Mouse (Mus musculus): ENCODE results near the gene Abhd13. TPM values are rescaled to one million over a fixed set of nuclear protein-coding genes. Genes with fewer than 3 reads are reported as not detected.

Gene Abhd13
- polyA plus RNA-seq, 1 experiment from 2014 or later, result 16.7 TPM

GRCm38 (mm10) chr8:9977016-9977415, 491 bp upstream of the Abhd13 start:
- H3K4me1 ChIP-seq, result peaks cover 39% of the 10 kb centered on the region
- H3K36me3 ChIP-seq, result peaks cover 16% of the 10 kb centered on the region
- peak; percentile 15; the same call in 1 of the 2 replicates for ATAC-seq (replicated peaks)
- 42% methylated on average over 15 of the region's 15 CpGs for WGBS
- H3K4me3 ChIP-seq, result peak overlapping the region; percentile 98
- H3K4me2 ChIP-seq (replicated peaks), result peak overlapping the region; percentile 89
- no peaks in the 10 kb centered on the region for H3K27me3 ChIP-seq
- H3K9ac ChIP-seq (replicated peaks), result peak overlapping the region; percentile 96
- peak overlapping the region; percentile 89 for H3K27ac ChIP-seq (replicated peaks)
- H3K9me3 ChIP-seq, result no peaks in the 10 kb centered on the region

DNA sequence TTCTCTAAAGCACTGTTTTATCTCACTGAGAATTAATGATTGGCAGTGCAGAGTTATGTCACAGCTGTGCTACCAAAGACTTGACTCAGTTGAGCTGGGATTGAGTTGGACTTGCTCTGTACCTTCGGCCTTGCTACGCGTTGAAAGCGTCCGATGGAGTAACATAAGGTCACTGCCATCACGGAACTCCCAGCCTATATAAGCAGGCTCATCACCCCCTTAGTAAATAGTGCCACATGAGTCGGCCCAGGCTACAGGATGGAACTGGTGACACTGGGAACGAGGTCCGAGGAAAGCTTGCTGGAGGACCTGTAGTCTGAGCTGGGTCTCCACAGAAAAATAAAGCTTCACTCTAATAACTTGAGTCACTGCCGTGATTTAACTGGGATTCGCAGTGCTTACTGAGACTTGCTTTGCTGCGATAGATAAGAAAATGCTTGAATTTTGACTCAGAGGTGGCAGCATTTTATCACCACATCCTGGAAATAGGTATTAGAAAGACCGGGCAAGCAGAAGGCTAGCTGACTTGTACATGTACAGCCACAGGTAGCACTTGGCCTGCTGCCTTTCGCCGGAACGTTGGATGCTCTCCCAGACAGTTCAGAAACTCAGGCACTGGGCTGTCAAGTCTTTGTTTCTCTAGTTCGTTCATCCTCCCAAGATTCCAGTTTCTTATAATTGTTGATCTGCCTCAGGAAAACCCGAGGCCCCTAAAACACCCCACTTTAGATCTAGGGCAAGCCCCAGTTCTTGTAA, 1.1 kb downstream of the Abhd13 start:
- peak overlapping the region; percentile 98 for H3K4me3 ChIP-seq
- 57% methylated on average over 18 of the region's 18 CpGs for WGBS
- peak overlapping the region; percentile 96 for H3K9ac ChIP-seq (replicated peaks)
- H3K4me1 ChIP-seq, result peaks cover 39% of the 10 kb centered on the region
- peak overlapping the region; percentile 89 for H3K4me2 ChIP-seq (replicated peaks)
- no peaks in the 10 kb centered on the region for H3K36me3 ChIP-seq
- ATAC-seq (replicated peaks), result no peak
- H3K27ac ChIP-seq (replicated peaks), result no peak overlapping the region
- no peaks in the 10 kb centered on the region for H3K9me3 ChIP-seq
- H3K27me3 ChIP-seq, result no peaks in the 10 kb centered on the region

GRCm38 (mm10) chr8:9979746-9980145, 2.2 kb downstream of the Abhd13 start:
- no peak overlapping the region for H3K4me2 ChIP-seq (replicated peaks)
- H3K27ac ChIP-seq (replicated peaks), result no peak overlapping the region
- H3K4me1 ChIP-seq, result peaks cover 39% of the 10 kb centered on the region
- no peaks in the 10 kb centered on the region for H3K36me3 ChIP-seq
- H3K4me3 ChIP-seq, result no peak overlapping the region
- H3K9ac ChIP-seq (replicated peaks), result no peak overlapping the region
- H3K27me3 ChIP-seq, result no peaks in the 10 kb centered on the region
- H3K9me3 ChIP-seq, result no peaks in the 10 kb centered on the region
- 84% methylated on average over 1 of the region's 1 CpGs for WGBS
- ATAC-seq (replicated peaks), result no peak

DNA sequence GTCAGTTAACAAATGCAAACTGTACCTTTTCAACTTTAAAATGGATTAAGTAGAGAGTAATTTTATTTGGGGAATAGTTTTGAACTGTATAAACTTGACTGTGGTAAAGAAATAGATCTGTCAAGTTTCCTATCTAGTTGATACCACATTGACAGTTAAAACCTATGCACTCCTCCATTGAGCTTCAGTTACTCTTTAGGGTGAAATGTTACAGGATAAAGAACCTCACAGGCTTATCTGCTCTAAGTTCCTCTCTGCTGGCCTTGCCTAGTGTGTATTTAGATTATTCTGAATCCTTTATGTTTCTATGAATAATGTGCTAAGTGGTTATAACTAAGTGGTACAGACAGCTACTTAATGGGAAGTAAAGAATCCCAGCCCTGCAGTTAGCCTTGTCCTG, 2.7 kb downstream of the Abhd13 start:
- Histone ChIP-seq H3K27ac (replicated peaks) (no peak overlapping the region), H3K4me1 (peaks cover 36% of the 10 kb centered on the region), H3K27me3 (no peaks in the 10 kb centered on the region), H3K4me2 (replicated peaks) (no peak overlapping the region), H3K9me3 (no peaks in the 10 kb centered on the region), H3K4me3 (no peak overlapping the region), H3K9ac (replicated peaks) (no peak overlapping the region), H3K36me3 (no peaks in the 10 kb centered on the region)
- no peak for ATAC-seq (replicated peaks)

- Histone ChIP-seq H3K4me1 (peaks cover 9% of the 10 kb centered on the region), H3K36me3 (no peaks in the 10 kb centered on the region), H3K4me2 (replicated peaks) (no peak overlapping the region), H3K27me3 (no peaks in the 10 kb centered on the region), H3K9me3 (no peaks in the 10 kb centered on the region), H3K27ac (replicated peaks) (no peak overlapping the region), H3K4me3 (no peak overlapping the region), H3K9ac (replicated peaks) (no peak overlapping the region)
- 80% methylated on average over 7 of the region's 7 CpGs for WGBS
- ATAC-seq (replicated peaks), result no peak
Measured at GRCm38 (mm10) chr8:10004115-10004514, 26.6 kb downstream of the Abhd13 start.

DNA sequence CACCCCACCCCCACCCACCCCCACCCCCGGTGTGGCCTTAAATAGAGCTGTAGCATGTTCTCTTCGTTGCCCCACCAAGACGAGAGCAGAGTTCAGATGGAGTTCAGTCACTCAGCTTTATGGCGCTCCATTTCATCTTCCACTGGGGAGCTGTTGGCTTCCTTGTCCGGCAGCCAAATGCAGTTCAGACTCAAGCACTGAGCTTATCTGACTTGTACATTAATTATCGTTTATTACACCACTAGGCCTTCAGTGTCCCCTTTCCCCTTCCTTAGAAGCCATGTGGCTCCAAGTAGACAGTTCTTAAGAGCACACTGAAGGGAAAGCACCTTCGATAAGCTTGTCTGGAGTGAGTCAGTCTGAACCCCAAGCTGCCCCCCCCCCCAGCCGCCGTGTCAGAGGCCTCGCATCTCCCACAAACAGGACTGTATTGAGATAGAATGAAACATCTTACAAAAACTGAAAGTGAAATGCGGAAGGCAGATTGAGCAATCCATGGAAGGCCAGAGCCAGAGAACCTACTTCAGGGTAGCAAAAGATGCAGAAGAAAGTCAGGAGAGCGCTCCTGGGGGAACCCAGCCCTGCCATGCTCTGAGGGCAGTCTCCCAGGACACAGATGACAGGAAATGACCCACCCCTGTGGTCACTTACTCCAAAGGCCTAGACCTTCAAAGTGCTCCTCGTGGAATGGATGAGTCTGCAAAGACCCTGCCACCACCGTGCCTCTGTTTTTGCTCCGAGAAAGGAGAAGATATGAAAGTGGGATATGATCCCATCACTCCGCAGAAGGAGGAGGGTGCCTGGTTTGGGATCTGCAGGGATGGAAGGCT, 28.9 kb downstream of the Abhd13 start, which contains the start of gene Tnfsf13b:
Gene Tnfsf13b (plus strand): TSS at position 312 of the 830 bp plus-strand sequence.
- ATAC-seq (replicated peaks), result no peak
- 81% methylated on average over 16 of the region's 16 CpGs for WGBS
- peak within 1 kb of the TSS; percentile 42 for H3K4me3 ChIP-seq
- H3K27me3 ChIP-seq, result no peaks in the 10 kb centered on the region
- no peaks in the 10 kb centered on the region for H3K9me3 ChIP-seq
- peaks cover 9% of the 10 kb centered on the region for H3K4me1 ChIP-seq
- peak within 1 kb of the TSS; percentile 42 for H3K9ac ChIP-seq (replicated peaks)
- no peaks in the 10 kb centered on the region for H3K36me3 ChIP-seq
- no peak within 1 kb of the TSS for H3K27ac ChIP-seq (replicated peaks)
- H3K4me2 ChIP-seq (replicated peaks), result peak within 1 kb of the TSS; percentile 68

DNA sequence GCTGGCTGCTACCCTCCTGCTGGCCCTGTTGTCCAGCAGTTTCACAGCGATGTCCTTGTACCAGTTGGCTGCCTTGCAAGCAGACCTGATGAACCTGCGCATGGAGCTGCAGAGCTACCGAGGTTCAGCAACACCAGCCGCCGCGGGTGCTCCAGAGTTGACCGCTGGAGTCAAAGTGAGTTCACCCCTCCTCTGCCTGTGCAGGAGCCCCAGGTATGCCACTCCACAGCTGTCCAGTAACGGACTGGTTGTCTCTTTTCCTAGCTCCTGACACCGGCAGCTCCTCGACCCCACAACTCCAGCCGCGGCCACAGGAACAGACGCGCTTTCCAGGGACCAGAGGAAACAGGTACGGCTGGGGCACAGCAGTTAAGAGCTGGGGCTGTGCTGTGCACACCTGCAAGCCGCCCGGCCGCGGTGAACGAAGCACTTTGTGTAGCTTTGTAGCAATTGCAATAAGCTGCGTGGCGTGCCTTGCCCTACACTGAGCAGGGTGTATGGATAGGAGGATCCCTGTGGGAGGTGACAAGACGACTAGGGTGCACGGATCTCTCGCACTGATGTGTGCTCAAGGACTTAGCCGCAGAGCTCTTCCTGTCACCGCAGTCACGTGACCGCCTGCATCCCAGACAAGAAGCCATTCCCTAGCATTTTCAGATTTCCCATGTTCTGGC, 29.6 kb downstream of the Abhd13 start:
- Histone ChIP-seq H3K4me3 (peak overlapping the region; percentile 42), H3K9ac (replicated peaks) (peak overlapping the region; percentile 42), H3K4me2 (replicated peaks) (peak overlapping the region; percentile 68), H3K27ac (replicated peaks) (no peak overlapping the region), H3K27me3 (no peaks in the 10 kb centered on the region), H3K9me3 (no peaks in the 10 kb centered on the region), H3K36me3 (no peaks in the 10 kb centered on the region), H3K4me1 (peaks cover 9% of the 10 kb centered on the region)
- WGBS, result 5% methylated on average over 29 of the region's 29 CpGs
- ATAC-seq (replicated peaks), result peak; percentile 80

GRCm38 (mm10) chr8:10007660-10008028, 30.1 kb downstream of the Abhd13 start:
- Histone ChIP-seq H3K9me3 (no peaks in the 10 kb centered on the region), H3K9ac (replicated peaks) (peak overlapping the region; percentile 42), H3K27me3 (no peaks in the 10 kb centered on the region), H3K27ac (replicated peaks) (no peak overlapping the region), H3K4me3 (peak overlapping the region; percentile 42), H3K4me1 (peaks cover 9% of the 10 kb centered on the region), H3K36me3 (no peaks in the 10 kb centered on the region), H3K4me2 (replicated peaks) (peak overlapping the region; percentile 68)
- ATAC-seq (replicated peaks), result no peak
- 32% methylated on average over 6 of the region's 6 CpGs for WGBS

GRCm38 (mm10) chr8:10016252-10016651, 38.7 kb downstream of the Abhd13 start:
- no peaks in the 10 kb centered on the region for H3K36me3 ChIP-seq
- peaks cover 6% of the 10 kb centered on the region for H3K4me1 ChIP-seq
- H3K27ac ChIP-seq (replicated peaks), result no peak overlapping the region
- 81% methylated on average over 1 of the region's 1 CpGs for WGBS
- H3K9me3 ChIP-seq, result no peaks in the 10 kb centered on the region
- no peak overlapping the region for H3K4me3 ChIP-seq
- no peak for ATAC-seq (replicated peaks)
- H3K4me2 ChIP-seq (replicated peaks), result no peak overlapping the region
- H3K27me3 ChIP-seq, result no peaks in the 10 kb centered on the region
- H3K9ac ChIP-seq (replicated peaks), result no peak overlapping the region

DNA sequence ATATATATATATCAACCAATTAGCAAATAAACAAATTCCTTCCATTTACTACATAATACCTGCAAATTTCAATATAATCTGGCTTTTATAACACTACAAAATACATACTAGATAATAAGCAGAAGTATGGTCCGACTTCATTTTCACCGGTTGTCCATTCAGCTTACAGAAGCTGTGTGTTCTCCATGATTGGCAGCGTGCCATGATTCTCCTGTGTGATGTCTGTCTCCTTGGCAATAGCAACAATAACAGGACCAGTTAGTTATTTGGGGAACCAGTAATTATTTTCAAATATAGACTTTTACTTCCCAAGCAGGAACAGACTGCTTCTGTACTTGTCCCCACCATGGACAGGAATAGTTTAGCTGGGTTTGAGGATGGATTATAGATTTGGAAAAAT, 39.7 kb downstream of the Abhd13 start:
- Histone ChIP-seq H3K9me3 (no peaks in the 10 kb centered on the region), H3K27me3 (no peaks in the 10 kb centered on the region), H3K4me2 (replicated peaks) (no peak overlapping the region), H3K36me3 (no peaks in the 10 kb centered on the region), H3K4me3 (no peak overlapping the region), H3K4me1 (peaks cover 6% of the 10 kb centered on the region), H3K27ac (replicated peaks) (no peak overlapping the region), H3K9ac (replicated peaks) (no peak overlapping the region)
- 38% methylated on average over 3 of the region's 3 CpGs for WGBS
- ATAC-seq (replicated peaks), result no peak

DNA sequence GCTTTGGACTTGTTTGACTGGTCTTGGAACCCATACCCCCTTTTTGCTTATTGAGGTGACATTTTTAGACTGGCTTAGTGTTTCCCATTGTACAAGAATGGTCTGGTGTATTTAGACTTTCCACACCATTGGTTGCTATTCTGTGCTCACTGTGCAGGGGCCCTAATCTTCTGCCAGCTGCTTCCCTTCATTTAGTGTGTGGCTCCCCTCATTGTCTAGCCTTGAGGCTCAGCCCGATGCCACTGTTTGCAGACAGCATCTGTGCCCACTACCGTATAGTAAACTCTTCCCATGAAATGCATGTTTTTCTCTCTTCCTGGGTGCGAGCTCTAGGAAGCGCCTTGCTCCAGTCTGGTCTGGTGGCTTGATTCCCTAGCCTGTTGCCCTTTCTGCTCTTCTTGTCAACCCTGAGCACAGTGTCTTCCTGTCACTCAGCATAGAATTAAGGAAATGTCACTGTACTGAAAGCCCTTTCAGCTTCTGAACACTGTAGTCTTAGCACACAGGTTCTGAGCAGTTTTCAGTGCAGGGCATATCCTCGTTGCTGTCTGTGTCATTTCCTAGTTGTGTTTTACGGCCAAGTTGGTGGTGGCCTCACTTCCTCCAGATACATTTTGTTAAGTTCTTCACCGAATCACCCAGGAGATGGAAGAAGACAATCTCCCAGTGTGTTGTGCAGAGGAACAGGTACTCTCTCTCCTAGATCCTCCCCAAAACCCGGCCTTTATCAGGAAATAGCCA, 53.0 kb downstream of the Abhd13 start:
- WGBS, result 69% methylated on average over 8 of the region's 8 CpGs
- no peaks in the 10 kb centered on the region for H3K27me3 ChIP-seq

More for the DNA sequence above, 53.0 kb downstream of the Abhd13 start:
- ATAC-seq (replicated peaks), result no peak
- Histone ChIP-seq H3K9me3 (no peaks in the 10 kb centered on the region), H3K4me3 (no peak overlapping the region), H3K9ac (replicated peaks) (no peak overlapping the region), H3K4me2 (replicated peaks) (no peak overlapping the region), H3K36me3 (no peaks in the 10 kb centered on the region), H3K4me1 (no peaks in the 10 kb centered on the region), H3K27ac (replicated peaks) (no peak overlapping the region)

Measured in forebrain, embryonic 15.5 days (tissue).